Mouse (Mus musculus): ENCODE measurements around the gene Tex46.

Tex46 gene

DNA sequence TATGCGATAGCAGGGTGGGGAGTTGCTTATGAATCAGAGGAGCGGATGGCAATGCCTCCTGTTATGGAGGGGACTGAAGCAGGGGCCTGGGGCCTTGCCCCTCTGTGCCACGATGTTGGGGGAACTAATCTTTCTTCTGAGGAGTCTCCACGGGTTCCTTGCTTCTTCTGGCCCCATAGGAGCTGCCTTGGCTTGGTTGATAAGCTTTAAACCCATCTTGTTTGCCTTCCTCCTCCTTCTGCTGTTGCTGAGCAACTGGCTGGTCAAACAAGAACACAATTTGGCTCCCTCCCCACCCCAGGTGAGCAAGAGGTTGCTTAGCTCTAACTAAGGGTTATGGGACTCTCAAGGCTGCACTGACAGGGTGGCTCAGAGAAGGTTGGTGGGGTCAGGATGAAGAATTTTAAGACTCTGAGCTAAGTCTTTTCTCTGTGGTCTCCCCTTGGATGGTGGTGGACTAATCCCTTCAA lies at the start of gene Tex46:
Gene Tex46, plus strand, starts transcription at position 51 of the 470 bp plus-strand sequence.
- no peak for DNase-seq

DNA sequence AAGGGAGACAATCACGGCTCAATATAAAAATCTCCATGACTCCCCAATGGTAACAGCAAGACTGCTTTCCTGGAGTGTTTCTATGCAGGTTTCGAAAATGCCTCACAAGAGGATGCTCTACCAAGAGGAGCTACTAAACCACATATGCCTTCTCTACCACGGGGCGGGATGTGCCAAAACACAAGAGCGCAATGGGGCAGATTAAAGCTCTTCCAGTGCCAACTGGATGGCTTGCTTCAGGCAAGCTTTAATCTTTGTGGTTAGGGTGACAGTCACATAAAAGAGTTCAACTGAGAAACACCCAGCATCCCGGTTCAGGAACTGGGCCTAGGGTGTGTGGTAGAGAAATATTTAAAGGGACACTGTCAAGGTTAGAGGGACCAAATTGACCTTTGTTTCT lies 47.5 kb upstream of the Tex46 start:
- no peak for DNase-seq

DNA sequence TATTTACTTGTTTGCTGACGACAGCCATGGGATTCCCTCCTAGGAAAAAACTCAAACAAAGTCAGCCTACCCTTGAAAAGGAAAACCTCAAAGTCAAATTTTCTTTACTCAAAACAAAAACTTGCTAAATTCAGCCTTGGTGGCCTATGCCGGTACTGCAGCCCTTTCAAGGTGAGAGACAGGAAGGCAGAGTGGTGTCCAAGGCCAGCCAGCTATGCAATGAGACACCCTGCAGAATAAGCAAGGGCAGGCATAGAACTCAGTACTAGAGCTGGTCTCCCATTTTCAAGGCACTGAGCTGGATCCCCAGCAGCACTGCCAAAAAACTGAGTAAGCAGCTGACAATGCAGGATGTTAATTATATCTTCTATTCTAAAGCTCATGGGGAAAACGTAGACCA lies 41.6 kb upstream of the Tex46 start:
- peak in 1 of 2 experiments; percentile 16 for DNase-seq

DNA sequence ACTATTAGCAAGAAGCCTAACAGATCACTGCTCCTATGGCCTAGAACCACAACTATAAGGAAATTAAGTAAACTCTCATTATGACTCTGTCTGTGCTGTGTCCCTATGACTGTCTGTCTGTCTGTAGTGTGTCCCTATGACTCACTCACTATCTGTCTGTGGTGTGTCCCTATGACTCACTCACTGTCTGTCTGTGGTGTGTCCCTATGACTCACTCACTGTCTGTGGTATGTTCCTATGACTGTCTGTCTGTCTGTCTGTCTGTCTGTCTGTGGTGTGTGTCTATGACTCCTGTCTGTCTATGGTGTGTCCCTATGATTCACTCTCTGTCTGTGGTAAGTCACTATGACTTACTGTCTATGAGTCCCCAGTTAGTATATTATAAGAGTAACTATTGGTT lies 40.2 kb upstream of the Tex46 start:
- no peak for DNase-seq

DNA sequence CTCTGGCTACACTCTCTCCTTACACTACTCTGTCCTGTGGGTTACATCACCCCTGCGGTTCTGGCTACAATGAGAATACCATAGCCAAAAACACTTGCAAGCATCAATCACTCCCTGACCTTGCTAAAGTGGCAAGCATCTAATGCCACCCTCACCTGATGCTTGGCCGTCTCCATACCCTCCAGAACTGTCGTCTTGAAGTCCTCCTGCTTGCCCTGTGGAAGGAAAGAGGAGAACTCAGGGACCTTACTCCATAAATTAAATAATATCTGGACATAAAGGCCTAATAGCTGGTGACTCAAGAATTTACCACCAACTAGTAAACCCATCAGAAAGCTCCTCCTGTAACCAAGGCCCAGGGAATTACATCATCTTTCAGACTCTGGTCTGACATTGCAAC lies 28.4 kb upstream of the Tex46 start:
- no peak for DNase-seq

DNA sequence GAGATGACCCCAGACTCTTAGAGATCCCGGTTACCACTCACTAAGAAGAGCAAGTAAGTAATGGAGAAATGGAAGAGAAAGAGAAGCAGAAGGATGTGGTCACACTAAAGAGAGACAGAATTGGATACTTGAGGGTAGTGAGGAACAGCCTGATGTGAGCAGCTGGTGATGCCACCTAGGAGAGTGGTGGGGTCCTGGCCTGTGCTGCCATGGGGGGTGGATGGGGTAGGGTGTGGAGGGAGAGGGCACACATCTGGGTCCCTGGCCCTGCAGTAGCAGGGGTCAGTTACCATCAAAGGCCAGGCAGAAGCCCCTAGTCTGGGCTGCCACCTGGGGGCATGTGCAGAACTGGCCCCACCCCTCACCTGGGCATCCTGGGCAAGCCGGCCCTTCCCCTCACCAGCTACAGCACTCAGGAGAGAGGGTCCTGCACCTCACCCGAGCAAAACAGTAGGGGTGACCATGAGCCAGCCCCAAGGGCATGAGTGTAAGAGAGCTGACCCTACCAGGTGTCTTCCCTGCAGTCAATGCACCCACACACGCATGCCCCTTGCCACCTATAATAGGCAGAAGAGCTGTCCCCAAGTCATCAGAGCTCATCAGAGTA lies 22.9 kb upstream of the Tex46 start:
- DNase-seq = no peak

DNA sequence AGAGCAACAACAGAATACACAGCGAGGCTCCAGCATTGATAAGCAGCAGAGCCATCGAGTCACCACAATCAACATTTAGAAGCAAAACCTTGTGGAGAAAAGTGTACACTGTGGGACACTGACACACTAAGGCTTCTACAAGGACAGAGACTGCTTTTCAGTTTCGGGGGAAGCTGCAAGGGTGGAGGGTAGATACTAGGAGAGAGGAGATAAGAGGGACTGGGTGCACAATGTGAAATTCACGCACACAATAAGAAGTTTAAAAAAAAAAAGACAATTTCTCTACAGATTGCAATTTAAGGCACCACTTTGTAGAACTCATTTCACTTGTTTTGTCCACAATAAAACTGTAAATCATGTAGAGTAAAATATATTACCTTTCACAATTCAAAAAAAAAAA lies 22.2 kb upstream of the Tex46 start:
- DNase-seq = no peak

DNA sequence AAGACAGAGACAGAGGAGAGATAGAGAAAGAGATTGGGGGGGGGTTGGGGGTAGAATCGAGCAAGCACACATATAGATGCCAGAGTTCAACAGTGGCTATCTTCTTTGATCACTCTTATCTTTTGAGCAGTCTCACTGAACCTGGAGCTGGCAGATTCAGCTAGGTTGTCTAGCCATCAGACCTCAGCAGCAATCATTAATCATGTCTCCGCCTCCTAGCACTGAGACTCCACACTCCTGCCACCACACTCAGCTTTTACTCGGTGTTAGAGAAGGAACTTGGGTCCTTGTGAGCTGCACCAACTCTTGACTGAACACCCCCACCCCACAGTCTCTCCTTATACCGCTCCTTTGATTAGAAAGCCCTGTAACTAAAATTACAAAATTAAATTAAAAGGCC lies 18.1 kb upstream of the Tex46 start:
- DNase-seq = no peak

DNA sequence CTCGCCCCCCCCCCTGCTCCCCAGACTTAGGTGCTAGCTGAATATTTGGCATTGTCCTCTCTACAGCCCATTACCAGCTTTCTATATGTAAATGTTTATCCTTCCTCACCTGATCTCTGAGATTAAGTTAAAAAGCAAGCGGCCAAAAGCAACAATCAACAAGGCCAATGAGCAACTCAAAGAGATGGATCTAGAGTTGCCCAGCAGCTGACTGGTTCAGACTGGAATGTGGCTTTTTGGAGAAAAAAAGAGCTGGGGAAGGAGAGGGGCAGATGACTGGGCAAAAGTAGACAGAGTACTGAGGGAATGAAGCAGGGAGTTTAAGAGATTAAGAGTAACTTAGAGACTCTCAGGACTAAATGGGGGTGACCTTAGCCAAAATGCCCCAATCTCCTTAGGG lies 16.2 kb upstream of the Tex46 start:
- DNase-seq = no peak

DNA sequence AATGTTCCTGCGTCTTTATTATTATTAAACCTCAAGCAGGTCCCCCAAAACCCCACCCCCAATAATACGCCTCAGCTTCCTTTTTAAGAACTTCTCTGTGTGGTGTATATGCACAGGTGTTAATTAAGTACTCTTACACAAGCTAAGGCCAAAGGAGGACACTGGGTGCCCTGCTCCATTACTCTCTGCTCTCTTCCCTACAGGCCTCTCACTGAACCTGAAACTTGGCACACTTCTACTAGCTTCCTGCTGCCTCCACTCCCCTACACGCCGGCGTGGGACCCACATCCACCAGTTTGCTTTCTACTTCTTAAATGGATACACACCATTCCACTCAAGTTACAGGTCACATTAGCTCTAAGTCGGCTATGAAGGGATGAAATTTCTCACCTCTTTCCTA lies 15.0 kb upstream of the Tex46 start:
- no peak for DNase-seq

DNA sequence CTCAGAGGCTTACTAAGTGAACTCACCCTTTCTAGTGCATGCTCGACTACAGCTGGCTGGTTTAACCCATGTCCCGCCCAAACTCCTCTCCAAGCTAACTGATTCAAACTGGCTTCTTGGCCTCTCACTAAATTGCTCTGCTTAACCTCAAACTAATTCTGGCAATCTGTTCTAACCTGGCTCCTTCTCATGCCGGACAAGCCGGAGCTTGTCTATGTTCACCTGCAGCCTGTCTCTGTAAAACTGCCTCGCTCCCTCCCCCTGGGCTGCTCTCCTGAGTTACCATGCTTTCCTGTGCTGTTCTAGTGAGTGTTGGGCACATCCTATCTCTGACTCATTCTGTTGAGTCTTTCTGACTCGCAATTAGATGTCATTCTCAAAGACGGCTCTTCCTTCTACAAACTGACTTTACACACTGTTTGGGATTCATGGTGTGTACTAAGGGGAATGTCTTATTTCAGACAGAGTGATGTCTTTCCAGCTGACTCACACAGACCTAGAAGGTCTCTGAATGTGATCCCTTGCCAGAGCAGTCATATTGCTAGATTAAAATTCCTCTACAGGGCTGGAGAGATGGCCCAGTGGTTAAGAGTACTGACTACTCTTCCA lies 11.9 kb upstream of the Tex46 start:
- DNase-seq = no peak

DNA sequence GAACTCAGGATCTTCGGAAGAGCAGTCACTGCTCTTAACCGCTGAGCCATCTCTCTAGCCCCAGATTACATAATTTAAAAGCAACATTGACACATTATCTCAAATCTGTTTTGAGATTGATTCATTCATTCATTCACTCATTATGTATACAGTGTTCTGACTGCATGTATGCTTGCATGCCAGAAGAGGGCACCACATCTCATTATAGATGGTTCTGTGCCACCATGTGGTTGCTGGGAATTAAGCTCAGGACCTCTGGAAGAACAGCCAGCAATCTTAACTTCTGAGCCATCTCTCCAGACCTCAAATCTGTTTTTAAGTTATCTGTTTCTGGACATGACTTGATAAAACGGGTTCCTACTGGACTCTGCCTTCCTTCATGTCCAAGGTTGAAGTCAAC lies 10.4 kb upstream of the Tex46 start:
- no peak for DNase-seq

DNA sequence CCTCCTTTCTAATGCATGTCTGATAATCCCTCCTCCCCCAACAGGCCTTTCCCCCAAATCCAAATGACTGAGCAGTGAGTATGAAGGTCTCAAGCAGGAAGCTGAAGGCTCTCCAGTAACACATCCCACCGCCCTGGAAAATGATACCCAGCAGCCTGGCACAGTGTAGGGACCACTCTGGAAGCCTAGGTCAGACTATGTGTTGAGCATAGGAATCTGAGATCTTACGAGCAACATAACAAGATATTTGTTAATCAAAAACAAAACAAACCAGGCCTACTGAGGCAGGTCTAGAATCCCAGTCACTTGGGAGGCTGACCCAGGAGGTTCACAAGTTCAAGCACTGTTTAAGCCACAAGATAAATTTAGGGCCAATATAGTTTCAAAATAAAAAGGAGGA lies 9.7 kb upstream of the Tex46 start:
- no peak for DNase-seq

DNA sequence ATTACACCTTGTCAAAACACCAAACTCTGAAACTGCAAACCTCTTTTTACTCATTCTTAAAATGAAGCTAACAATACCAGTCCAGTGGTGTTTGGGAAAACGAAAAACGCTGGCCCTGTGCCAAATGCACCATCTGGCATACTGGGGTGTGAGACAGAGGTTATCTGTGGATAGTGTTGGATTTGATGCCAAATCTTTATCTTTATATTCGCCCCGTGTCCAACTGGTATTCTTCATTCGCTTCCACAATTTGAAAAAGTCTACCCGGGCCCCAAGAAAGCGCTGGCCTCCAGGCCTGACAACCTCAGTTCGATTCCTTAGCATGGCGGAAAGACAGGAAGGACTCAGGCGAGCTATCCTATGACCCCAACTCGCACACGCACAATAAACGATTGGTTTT lies 8.8 kb upstream of the Tex46 start:
- DNase-seq = peak in 1 of 2 experiments; percentile 18

DNA sequence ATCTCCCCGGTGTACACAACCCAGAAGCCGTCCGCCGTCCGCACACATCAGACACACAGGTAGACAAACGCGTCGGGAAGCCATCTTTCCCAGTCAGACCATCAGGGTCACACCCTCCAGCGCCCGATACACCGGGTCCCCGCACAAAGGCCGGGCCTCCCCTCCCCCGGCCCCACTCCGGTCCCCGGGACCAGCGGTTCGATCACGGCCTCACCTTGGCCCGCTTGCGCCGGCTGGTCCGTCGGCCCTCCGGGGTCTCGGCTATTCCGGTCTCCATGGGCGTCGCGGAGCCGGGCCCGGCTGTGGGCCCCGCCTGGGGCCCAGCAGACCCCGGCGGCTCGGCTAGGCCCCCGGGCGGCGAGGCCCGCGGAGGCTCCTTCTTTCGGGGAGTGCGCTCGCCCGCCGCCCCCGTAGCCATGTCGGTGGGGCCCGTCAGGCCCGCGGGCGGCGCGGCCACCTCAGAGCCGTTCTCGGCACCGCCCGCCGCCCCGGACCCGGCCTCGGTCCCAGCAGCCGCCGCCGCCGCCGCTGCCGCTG lies 8.2 kb upstream of the Tex46 start:
- peak; percentile 57 to 60 for DNase-seq

DNA sequence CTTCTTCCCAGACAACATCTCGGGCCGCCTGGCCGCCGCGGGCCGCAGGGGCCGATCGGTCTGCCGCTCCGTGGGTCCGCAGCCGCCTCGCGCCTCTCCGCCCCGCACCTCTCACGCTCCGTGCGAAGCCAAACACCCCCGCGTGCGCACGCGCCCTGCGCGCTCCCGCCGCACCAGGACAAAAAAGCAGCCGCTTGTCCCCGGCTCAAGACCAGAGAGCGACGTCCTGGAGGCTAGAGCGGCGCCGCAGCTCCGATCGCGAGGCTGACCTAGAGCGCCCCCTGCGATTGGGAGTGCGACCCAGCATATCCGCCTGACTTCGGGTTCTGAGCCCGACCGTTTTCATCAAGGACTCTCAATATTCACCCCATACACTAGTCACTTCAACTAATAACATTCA lies 7.7 kb upstream of the Tex46 start, which contains the start of gene Kdm1a:
Gene Kdm1a, minus strand, starts transcription at position 156 of the 400 bp plus-strand sequence.
- peak; percentile 92 to 96 for DNase-seq

DNA sequence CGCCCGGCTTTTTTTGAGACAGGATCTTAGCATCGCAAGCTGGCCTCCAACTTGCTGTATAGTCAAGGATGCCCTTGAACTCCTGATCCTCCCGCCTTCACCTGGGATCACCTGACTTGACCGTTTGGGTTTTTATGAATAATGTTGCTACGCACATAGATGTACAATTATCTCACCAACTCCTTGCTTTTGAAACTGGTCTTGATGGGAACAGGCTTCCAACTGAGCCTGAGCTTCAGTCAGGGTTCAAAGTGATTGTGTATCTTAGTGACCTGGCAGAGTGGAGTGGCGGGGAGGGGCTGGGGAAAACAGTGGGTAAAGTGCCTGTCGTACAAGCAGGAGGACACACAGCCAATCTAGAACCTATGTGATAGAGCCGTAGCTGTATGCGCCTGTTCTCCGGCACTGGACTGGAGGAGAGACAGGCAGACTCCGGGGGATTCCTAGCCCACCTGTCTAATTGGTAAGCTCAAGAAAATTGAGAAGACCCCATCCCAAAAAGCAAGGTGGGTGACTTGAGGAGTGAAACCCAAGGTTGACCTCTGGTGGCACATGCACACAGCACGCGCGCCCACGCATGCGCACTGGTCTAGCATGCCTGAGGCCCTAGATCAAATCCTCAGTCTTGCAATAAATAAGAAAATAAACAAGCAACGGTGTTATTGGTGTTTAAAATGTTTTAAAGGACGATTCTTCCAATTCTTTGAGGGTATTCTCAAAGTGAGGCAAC lies 4.3 kb upstream of the Tex46 start:
- DNase-seq = no peak

DNA sequence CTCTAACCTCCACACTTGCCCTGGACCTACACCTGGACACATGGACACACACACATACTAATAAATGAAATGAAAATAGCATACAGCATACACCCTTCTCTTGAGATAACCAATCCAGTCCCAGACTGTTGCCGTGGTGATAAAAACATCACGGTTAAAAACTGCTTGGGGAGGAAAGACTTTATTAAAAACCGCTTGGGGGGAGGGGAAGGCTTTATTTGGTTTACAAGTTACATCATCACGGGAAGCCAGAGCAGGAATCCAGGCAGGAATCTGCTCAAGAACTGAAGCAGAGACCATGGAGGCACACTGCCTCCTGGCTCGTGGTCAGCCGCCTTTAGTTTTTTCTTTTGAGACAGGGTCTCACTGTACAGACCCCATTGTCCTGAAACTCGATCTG lies 3.4 kb downstream of the Tex46 start:
- DNase-seq = no peak

DNA sequence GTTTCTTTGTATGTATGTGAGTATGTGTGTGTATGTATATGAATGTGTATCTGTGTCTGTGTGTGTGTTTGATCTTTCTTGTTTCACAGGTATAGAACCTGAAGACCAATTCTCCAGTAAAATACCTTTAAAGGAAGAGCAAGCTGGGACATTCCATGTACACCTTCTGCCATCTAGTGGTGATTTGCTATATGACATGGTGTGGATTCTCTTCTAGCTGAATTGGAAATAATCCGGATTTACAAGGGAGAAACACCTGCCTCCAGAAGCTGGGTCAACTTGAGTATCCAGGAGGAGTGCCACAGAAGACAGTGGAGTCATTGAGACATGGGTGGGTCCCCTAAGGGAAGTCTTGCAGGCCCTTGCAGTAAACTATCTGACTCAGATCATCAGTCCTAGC lies 11.1 kb downstream of the Tex46 start:
- no peak for DNase-seq

DNA sequence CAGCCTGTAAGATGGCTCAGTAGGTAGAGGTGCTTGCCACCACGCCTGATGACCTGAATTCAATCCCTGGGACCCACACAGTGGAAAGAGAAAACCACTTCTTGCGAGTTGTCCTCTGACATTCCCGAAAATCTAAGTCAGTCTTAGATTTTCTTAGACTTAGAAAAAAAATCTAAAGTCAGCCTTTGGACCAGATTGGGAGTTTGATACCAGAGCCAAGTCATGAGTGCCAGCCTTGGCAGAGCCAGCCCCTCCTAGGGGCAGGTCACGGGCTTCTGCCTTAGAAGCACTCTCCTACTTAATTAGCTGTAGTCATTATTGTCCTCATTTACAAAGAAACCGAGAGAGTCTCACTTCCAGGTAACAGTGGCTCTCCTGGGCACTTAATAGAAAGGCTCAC lies 11.7 kb downstream of the Tex46 start:
- no peak for DNase-seq

DNA sequence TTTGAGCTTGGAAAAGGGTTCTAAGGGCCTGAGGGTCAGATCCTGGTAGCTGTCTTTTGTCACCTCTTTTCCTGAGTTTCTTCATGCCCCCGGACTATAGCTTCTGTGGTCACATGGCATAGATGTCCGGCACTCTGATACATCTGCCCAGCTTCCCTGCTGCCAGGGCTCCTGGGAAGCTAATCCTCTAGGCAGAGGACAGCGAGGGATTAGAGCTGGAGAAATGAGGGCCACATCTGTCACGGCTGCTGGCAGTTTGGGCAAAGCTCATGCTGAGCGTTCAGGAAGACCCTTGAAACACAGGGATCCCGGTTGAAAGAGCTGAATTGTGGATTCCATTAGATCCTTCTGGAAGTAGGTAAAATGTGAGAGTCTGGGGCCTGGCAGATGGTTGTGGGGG lies 12.2 kb downstream of the Tex46 start, which contains the start of gene Lactbl1:
Gene Lactbl1, plus strand, starts transcription at position 234 of the 400 bp plus-strand sequence.
- DNase-seq = no peak

DNA sequence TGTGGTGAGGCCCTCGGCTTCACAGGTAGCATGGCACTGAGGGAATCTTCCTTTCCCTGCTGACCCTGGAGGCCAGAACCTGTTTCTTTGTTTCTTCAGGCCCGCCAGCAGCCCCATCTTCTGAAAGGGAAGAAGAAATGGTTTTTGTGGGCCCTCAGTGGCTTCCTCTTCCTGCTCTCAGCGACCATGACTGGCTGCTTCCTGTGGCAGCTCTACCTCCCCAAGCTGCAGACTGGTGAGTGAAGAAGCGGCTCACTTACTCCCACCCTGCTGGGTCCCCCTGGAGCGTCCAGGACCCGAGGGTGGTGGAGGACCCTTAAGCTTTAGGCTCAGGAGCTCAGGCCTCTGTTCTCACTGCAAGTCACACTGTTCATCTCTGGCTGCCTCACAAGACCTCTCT lies 16.4 kb downstream of the Tex46 start:
- peak; percentile 39 to 47 for DNase-seq

DNA sequence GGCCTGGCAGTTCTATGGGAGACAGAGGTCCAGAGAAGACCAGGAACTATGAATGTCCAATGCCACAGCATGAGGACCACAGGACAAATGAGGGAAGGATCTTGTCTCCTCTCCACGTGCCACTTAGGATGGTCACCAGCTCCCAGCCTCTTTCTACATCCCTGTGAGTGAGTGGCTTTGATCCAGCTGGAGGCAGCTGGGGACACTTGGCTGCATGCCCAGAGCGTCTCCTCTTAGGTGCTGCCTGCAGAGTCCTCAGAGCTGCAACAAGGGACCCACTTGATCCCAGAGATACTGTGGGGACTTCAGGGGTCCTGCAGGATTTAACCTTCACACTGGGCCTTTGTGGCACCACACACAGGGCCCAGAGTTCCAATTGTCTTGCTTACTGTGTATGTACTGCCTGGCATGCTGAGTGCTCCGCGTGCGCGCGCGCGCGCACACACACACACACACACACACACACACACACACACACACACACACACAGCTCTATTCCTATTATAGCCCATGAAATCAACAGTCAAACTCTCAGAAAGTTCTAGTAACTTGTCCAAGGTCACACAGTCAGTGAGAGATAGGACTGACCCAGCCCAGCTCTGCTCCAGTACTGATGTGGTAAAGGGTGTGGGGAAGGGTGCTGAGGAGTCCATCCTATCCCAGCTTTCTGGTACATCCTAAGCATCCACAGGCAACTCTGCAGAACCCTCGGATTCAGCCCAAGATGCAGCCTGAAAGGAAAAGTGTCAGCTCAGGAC lies 21.2 kb downstream of the Tex46 start:
- DNase-seq = no peak
